Mouse (Mus musculus): Measurements from ENCODE around the gene Adipor2.
"Not testable (repeated sequence)": the region's sequence is repeated elsewhere in the genome, so short reads cannot be mapped to it uniquely, and the experiment has no call there.

Gene Adipor2

GRCm38 (mm10) chr6:119388650-119389012, 28.9 kb downstream of the Adipor2 start:
- DNase-seq: peak; percentile 95 to 98

DNA sequence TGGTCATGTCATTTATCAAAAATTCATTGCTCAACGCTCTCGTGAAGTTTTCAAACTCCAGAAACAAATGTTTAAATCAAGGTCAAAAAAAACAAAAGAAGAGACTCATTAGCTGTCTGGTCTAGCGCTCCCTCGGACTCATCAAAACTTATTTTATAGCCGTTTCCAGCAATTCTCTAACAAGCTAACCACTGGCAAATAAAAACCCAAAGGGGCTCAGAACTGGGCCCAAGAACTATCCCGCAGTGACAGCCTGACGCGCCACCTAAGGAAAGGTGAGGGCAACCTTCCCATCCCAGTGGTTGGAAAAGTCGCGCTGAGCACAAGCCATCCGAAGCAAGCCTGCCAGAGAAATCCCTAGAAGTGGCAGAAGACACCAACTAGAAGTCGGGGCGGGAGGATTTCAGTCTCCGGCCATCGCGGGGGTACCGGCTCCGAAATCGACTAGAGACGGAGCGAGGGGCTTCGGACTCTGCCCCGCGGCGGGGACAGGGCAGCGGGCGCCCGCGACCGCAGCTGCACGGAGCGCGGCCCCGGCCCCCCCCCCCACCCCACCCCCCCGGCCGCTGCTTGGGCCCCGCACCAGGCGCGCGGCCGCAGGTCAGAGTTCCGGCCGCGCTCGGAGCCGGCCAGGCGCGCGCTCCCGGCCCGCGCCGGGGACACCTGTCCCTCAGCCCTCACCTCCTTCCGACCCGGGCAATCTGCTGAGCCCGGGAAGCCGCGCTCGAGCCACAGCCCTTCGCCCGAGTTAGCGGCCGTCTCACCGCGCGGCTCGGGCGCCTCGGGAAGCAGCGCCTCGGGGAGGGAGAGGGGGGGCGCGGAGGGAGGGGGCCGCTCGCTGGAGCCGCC, 29.5 kb downstream of the Adipor2 start:
- peak in 1 of 2 experiments; percentile 32 for DNase-seq

DNA sequence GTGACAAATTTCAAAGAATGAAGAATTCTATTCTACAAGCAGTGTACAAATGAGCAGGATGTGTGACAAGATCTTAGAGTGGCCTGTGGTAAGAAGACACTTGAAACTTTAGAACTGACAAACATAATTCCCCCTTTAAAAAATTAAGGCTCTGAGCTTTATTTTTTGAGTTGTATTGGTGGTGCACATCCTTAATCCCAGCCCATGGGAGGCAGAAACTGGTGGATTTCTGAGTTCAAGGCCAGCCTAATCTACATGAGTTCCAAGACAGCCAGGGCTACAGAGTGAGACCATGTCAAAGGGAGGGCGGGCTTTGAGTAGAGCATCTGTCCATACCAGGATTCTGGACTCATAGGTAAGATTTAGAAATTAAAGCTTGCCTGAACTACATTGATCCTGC, 30.7 kb downstream of the Adipor2 start:
- no peak for DNase-seq

- DNase-seq: no peak
These were observed 31.1 kb downstream of the Adipor2 start for GRCm38 (mm10) chr6:119386421-119386820.

- DNase-seq: no peak
These were observed 31.8 kb downstream of the Adipor2 start for GRCm38 (mm10) chr6:119385668-119386067.

- no peak for DNase-seq
These were observed 38.9 kb downstream of the Adipor2 start for GRCm38 (mm10) chr6:119378631-119379030.

DNA sequence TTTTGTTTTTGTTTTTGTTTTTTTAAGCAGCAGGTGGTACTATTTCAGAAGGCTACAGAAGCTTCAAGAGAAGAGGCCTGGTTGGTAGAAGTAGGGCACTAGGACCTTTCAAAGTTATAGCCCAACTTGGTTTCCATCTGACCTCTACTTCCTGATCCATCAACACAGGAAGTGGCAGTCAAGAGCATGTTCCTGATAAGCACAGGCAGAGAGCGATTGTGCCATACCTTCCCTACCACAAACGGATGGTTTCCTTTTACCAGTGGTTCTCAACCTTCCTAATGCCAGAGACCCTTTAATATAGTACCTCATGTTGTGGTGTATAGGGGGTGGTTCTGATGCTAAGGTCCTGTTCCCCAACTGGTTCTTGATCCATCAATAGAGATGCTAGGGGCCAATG, 39.9 kb downstream of the Adipor2 start:
- no peak for DNase-seq

DNA sequence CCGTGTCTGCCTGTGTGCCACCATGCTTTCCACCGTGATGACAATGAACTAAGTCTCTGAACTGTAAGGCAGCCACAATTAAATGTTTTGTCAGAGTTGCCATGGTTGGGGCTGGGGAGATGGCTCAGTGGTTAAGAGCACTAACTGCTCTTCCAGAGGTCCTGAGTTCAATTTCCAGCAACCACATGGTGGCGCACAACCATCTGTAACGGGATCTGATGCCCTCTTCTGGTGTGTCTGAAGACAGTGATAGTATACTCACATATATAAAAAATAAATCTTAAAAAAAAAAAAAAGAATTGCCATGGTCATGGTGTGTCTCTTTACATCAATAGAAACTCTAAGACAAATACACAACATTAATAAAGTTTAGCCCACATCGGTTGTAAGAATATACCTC, 42.5 kb downstream of the Adipor2 start:
- DNase-seq: no peak

- no peak for DNase-seq
These were observed 44.4 kb downstream of the Adipor2 start for GRCm38 (mm10) chr6:119373000-119373705.

DNA sequence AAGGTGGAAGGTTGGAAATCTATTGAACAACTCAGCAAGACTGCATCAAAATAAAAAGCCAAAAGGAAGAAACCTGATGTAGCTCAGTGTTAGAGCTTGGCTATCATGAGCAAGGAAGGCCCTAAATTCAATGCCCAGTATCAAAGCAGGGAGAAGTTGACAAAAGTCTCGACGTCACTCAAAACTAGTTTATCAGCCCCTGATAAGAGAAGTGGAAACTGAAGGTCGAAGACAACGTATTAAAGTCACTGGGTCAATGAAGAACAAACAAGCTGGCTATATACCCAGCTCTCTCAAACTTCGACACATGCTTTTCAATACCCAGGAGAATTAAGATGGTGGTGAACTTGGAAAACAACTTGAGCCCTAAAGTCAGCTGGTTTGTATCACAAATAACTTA, 45.3 kb downstream of the Adipor2 start:
- no peak for DNase-seq

DNA sequence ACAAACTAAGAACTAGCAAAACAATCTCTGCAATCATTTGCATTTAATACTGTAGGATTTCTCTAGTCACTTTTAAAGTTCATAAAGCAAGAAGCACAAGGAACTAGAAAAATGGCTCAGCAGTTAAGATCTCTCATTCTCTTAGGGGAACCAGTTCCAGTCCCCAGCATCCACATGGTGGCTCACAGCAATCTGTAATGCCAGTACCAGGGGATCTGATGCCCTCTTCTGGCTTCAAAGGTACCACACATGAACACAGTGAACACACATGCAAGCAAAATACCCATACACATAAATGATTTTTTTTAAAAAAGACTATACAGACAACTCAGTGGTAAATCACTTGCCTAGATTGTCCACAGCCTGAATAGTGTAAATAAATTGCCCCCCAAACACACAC, 45.9 kb downstream of the Adipor2 start:
- DNase-seq: no peak

DNA sequence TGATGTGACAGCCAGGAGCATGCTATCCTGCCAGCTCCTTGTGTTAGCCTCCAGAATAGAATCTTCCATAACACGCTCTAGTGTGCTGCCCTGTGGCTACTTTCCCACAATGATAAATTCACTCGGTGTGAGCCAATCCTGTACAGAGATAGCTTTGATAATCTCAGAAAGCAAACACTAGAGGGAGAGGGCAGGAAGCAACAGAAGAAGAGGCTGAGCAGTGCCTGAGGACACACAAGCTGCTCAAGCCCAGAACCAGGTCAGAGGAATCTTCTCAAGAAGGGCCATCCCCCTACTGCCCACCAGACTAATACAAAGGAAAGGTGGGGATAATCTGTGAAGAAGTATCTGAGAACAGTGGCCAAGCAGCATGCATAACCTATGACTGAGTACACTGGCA, 50.1 kb downstream of the Adipor2 start:
- no peak for DNase-seq

DNA sequence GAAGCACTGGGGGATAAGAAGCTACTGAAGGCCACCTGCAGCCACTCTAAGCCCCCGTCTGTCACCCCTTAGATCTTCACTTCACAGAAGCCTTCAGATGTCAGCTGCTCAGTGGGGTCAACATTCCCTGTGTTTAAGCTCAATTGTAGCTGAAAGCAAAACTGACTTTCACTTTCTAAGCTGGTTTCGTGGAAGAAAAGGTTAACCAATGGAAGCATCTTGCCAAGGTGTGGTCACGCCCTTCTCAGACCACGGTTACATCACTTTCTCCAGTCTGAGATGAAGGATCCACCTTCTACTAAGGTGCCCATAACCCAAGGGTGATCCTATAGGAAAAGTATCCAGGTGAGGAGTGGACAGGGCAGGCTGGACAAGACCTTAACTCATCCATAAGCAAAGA, 50.7 kb downstream of the Adipor2 start:
- not testable (repeated sequence) for DNase-seq

- no peak for DNase-seq
These were observed 53.9 kb downstream of the Adipor2 start for GRCm38 (mm10) chr6:119363593-119363992.

GRCm38 (mm10) chr6:119360925-119361702, 56.4 kb downstream of the Adipor2 start:
- DNase-seq: no peak

GRCm38 (mm10) chr6:119360250-119360649, 57.3 kb downstream of the Adipor2 start:
- not testable (repeated sequence) for DNase-seq

- DNase-seq: no peak
These were observed 59.4 kb downstream of the Adipor2 start for GRCm38 (mm10) chr6:119358020-119358571.

DNA sequence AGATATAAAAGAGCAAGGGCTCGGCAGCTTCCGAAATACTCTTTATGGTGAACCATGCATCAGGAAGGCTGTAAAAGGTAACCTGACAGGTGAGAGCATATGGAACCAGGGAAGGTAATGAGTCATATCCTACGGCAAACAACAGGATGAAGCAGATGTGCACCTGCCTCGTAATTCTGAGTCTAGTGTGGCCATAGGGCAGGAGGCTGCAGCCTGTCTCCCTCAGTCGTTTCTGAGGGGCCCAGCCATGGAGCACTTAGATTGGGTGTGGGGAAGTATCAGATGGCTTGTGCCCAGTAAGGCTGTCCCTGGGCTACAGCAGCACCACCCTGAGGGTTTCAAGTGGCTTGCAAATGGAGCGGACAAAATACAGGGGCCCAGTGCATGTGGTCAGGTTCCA, 65.0 kb downstream of the Adipor2 start:
- DNase-seq: no peak

GRCm38 (mm10) chr6:119351656-119352055, 65.8 kb downstream of the Adipor2 start:
- no peak for DNase-seq

DNA sequence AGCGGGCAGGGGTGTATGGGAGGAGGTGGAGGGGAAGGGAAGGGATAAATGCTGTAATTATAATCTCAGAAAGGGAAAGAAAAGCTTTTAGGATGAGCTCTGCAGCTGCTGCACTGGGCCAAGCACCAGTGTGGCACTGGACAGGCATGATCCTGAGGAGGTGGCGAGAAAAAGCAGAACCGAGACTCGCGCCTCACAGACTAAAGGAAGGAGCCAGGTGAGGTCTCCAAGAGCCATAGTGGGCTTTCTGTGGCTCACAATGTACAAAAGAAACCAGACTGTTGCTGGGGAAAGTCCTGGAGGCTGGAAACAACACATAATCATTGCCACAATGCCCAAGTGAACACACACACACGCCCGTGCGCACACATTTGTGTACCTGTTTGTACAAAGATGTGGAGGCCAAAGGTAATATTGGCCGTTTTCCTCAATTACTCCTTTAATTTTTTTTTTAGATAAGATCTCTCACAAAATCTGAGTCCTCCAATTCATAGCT, 66.8 kb downstream of the Adipor2 start:
- DNase-seq: no peak

DNA sequence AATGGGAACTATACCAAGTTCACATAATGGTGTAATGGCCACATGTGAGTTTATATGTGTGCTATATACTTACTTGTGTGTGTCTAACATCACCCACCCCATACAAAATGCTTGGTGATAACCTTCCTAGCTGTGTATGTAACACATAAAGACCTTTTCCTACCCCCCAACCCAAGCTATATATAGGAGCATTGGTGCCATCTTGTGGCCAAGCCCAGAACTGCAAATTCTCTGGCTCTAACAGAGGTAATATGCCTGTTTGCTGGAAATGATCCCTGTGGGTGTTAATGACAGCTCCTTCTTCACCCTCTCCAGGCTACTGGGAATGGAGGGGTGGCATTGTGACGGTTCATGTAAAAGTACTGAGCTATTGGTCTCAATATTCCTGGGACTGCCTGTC, 69.3 kb downstream of the Adipor2 start:
- peak; percentile 76 to 81 for DNase-seq

DNA sequence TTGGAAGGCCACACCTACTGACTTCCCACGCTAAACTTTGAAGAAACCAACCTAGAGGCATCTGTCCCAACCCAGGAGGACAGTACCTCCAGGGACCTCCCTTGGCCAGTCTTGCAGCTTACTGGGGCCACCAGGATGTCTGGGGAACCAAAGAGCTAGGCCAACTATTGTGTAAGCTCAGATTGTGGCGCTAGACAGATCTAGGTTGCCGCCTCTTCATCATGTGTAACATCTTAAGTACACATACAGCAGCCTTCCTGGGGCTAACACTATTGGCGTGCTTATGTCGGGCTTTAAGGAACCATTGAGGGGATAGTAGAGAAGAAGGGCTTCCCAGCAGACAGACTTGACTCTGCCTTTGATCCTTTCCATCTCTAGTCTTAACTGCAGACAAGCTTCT, 69.7 kb downstream of the Adipor2 start:
- no peak for DNase-seq

DNA sequence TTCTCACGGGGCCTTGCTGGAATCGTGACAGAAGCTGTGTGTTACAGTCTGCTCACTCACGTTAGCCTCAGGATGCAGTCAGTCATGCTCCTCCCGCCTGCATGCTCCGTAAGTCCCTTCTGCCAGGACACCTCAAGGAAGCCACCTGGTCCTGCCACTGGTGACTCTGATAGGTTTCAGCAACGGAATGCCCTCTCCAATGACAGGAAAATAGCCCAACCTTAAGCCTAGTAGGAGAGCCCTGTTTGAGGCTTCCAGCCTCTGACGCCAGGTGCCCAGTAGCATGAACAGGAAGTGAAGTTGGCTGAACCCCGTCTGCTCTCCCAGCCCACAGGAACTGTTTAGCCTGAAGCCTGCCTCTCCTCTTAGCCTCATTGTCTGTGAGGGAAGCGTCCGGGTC, 71.2 kb downstream of the Adipor2 start:
- peak; percentile 31 to 33 for DNase-seq

Measured in thymus, postnatal 36 days (tissue).